Mouse (Mus musculus): ENCODE results near the gene Larp7. TPM values are rescaled to one million over a fixed set of nuclear protein-coding genes. Genes with fewer than 3 reads are reported as not detected.

The Larp7 gene
- polyA plus RNA-seq (2015; fragmentation: Nextera tagmentation; extraction: Ambion mirVana), result 27.9 and 36.8 TPM in 2 replicates

DNA sequence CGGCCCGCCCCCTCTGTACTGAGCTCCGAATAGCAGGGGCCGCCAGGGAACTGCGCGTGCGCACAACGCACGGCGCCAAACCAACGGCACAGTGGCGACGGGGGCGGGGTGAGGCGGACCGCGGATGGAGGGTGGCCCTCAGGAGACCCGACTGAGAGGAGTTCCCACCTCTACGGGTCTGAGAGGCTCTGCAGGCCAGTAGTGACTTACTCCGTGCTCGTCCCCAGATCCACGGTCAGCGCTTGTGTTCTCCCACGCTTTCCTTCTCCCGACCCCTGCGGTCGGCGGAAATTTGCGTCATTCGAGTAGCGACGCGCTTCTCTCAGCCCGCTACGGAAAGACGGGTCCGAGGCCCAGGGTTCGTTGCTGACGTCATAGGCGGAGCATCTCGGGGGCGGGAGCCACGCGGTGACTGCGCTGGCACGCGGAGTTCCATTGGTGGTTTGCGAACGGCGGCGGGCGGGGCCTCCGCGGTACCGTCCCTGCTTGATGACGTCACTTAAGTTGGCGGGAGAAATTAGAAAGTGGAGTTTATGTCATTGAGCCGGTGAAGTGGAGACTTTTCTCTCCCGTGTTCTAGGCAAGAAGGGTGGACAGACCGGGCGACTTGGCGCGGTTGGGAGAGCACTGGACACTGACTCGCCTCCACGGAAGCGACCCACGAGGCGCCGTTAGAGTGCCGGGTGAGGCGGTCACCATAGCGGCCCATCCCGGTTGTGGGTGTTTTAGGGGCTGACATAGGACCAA lies at the start of gene Larp7, which contains the start of gene Zgrf1:
Gene Larp7, minus strand, starts transcription at position 377 of the 747 bp plus-strand sequence.
Gene Zgrf1, plus strand, starts transcription at position 517 of the 747 bp plus-strand sequence.

DNA sequence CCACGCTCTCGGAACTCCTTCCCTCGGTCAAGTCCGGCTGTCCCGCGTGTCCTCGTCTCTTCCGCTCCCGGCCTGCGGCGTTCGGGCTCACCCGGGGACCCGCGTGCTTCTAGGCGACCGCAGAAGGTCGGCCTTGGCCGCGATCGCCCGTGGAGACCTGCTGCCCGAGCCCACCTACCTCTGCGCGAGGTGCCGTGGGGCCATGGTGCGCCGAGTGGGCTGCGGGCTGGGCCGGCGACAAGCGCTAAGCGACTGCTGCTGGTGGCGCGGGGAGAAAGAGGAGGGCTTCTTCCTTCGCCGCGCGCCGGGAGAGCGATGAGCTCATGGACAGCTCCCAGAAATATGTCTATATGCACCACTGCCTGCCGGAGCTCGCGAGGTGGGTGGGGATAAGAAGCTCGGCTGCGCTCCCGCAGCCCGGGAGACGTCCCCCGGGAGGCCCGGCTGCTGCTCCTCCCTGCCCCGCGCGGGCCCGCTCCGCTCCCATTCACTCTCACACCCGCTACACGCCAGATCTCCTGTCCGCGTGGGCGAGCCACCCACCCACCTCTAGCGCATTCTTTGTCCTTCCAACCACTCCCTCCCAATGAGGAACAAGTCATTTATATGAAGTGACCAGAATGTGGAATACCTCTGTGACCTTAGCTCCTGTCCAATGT lies 54.3 kb downstream of the Larp7 start, which contains the start of gene Ank2:
Gene Ank2, minus strand, starts transcription at position 609 of the 659 bp plus-strand sequence.

MicroRNAs within 50 kb of the gene (microRNA counts, 519-probe panel; counts per million panel counts)
- microRNA mmu-miR-302a (not detected), microRNA mmu-miR-302b (not detected), microRNA mmu-miR-302c (not detected), microRNA mmu-miR-302d (not detected), microRNA mmu-miR-367 (2,714 counts per million, percentile 38 among the panel's probes with 10 or more counts)

Small RNAs within 50 kb of the gene (microRNA-seq; reads per million reads assigned to microRNA genes)
- gene Mir302a, result 9.0 reads per million, percentile 18 among the genes with 10 or more reads in this experiment
- 3.7 reads per million, percentile 4 among the genes with 10 or more reads in this experiment for gene Mir302b
- gene Mir302c, result not detected
- gene Mir302d, result 5.3 reads per million, percentile 11 among the genes with 10 or more reads in this experiment
- not detected for gene Mir367

Other genes with a start within 250 kb of the Larp7 start
- 8.7 and 9.0 TPM in 2 replicates for gene Ank2, start 54.0 kb downstream of the Larp7 start, polyA plus RNA-seq (2015; fragmentation: Nextera tagmentation; extraction: Ambion mirVana)
- 2.5 and 3.4 TPM in 2 replicates for gene Zgrf1, start 140 bp upstream of the Larp7 start, polyA plus RNA-seq (2015; fragmentation: Nextera tagmentation; extraction: Ambion mirVana)
- not detected in 2 replicates for gene Neurog2, start 79.8 kb upstream of the Larp7 start, polyA plus RNA-seq (2015; fragmentation: Nextera tagmentation; extraction: Ambion mirVana)
- gene Alpk1, start 227.2 kb upstream of the Larp7 start, polyA plus RNA-seq (2015; fragmentation: Nextera tagmentation; extraction: Ambion mirVana), result 2.2 and 2.6 TPM in 2 replicates
- 5.2 TPM in 2 replicates for gene Tifa, start 236.5 kb upstream of the Larp7 start, polyA plus RNA-seq (2015; fragmentation: Nextera tagmentation; extraction: Ambion mirVana)

Data from urinary bladder, postnatal 0 days (tissue).